Mouse (Mus musculus) cerebellum, postnatal 14 days (tissue): ENCODE data around the gene Rtp3.
A peak's percentile ranks its signal among the peaks of the same experiment; 100 is the strongest.

Experiments
- DNase-seq, 2 experiments: peaks; one replicate each; pipeline ENCODE4 v3.0.0; 2021; ENCODE audit warnings: mixed read lengths in 2 of 2

Rtp3 gene

DNA sequence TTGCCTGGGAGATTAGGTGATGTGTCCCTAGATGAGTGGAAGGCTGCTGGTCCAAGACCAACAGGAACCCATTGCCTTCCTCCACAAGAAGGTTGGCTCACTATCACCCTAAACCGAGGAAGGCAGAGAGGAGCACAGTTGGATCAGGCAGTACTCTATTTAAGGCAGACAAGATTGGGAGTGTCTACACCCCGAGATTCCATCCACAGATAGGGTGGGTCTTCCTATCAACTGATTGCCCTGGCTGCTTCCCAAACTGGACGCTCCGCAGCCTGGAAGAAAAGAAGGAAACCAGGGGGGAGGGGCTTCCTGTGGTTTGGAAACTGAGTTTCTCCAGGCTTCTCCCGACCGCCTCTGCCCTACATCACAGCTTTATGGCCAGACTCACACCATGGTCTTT lies at the start of gene Rtp3:
Rtp3 (minus strand) TSS at position 380 of the 400 bp plus-strand sequence.
- DNase-seq, result no peak

DNA sequence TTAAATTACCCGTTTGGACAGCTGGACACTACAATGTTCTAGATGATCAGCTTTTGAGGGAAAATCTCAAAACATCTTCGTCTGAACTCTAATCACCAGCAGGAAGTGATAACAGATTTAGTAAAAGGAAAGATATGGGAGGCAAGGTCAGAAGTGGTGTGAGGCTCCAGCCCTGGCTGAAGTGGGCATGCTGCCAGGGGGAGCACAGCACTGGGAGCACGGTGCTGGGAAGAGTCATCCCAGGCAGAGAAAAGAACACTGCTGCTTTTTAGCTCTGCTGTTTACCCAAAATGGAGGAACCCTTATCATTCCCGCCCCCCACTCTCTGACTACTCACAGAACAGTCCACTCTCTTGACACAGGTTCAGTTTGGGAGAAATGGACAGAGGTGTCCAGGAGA lies 49.6 kb upstream of the Rtp3 start:
- DNase-seq, result peak; percentile 34 to 63

DNA sequence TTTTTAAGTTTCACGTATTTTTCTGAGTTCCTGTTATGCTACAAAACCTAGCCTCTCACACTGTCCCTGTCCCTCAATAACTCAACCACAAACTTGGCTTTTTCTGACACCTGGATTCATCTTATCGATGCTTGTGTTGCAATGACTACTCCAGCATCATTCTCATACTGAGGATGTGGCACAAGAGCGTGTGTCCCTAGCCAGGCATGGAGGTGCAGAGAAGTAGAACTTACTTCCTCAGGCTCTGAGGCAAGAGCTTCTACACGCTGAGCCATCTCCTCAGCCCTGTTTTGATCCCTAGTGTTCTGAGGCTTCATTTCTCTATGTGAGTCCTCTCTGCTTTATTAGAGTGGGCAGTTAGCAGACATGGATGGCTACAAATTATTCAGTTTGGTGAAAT lies 43.3 kb upstream of the Rtp3 start:
- DNase-seq, result no peak

DNA sequence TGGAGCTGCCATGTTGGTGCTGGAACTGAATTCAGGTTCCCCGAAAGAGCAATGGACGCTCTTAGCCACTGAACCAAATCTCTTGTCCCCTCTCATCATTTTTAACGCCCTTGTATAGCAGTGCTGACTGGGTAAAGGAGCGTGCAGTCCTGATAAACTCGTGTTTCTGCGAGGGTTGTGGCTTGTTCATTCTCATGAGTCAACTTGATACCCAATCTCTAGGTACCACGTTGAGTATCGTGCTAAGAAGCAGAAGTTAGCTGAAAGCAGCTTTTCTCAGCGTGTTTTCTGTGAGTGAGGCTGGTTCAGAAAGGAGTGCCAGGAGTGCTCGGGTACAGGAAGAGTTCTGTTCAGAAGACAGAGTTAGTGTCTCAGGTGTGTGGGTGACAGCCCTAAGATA lies 36.4 kb upstream of the Rtp3 start:
- DNase-seq, result no peak

DNA sequence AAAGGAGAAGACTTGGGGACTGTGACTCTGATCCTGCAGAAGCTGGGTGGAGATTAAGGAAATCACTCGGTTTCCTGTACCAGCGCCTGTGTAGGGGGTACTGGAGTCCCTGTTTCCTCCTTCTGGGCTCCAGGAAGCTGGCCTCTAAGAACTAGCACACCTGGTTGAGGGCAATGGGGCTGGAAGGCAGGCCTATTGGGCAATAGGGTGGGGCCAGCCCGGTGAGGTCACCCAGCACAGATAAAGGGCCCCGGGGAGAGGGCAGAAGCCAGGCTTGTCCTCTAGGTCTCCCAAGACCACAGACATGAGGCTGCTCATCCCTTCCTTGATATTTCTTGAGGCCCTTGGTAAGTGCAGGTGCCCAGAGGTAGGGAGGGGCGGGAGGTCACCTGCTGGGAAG lies 28.6 kb upstream of the Rtp3 start, which contains the start of gene Ltf:
Ltf (plus strand) TSS at position 250 of the 400 bp plus-strand sequence.
- DNase-seq, result no peak

DNA sequence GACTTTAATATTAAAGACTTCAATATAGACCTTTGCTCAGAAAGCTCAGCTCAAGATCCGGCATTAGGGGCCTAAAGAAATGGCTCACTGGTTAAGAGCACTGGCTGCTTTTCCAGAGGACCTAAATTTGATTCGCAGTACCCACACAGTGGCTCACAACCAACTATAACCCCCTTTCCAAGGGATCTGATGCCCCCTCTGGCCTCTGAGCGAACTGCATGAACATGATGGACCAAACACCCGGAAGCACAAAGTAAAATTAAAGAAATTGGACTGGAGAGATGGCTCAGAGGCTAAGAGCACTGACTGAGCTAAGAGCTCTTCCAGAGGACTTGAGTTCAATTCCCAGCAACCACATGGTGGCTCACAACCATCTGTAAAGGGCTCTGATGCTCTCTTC lies 25.3 kb upstream of the Rtp3 start:
- no peak for DNase-seq

DNA sequence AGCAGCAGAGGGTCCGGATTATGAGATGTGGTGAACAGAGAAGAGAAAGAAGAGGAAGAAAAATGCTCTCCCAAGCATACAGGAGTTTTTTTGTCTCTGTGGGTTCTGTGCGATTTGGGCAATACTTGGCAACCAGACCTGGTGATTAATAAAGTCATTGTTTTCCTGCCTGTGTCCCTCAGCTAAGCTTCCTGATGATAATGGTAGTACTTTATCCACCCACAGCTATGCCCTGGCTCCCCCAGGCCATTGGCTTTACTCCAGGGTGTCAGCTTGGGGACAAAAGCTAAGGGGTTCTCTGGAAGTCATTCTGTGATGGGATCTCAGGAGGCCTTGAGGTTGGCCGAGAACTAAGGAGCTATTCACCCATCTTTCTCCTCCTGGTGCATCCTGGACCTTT lies 21.7 kb upstream of the Rtp3 start:
- DNase-seq, result no peak

DNA sequence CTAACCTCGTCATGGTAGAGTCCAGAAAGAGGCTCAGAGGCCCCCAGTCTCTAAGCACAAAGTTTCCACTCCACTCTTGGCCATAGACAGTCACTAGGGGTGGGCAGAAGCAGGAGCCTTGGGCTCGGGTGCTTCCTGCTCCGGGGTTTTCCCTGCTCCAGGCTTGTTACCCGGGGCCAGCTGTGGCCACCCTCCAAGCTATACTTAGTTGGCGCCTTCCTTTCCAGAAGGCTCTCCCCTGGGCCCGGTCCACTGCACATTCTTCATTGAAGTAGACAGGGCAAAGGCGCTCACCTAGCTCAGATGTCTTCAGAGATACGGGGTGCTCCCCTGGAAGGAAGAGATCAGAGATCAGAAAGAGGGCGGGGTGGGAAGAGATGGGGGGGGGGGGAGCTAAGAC lies 21.2 kb upstream of the Rtp3 start:
- no peak for DNase-seq

DNA sequence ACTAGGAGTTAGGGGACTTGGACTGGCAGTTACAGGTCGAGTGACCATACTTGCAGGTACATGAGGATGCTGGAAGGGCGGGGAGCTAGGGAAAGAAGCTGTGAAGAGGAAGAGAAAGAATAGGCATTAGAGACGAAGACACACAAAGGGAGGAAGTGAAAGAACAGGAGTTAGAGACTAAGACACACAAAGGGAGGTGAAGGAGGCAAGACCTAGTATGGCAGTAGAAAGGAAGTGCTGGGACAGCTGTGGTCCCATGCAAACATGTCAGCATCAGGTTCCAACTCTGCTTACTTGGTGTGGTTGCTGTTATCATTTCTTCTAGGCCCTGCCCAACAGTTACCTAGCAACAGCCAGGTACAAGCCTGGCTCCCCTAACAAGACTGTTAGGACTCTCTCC lies 19.4 kb upstream of the Rtp3 start:
- no peak for DNase-seq

DNA sequence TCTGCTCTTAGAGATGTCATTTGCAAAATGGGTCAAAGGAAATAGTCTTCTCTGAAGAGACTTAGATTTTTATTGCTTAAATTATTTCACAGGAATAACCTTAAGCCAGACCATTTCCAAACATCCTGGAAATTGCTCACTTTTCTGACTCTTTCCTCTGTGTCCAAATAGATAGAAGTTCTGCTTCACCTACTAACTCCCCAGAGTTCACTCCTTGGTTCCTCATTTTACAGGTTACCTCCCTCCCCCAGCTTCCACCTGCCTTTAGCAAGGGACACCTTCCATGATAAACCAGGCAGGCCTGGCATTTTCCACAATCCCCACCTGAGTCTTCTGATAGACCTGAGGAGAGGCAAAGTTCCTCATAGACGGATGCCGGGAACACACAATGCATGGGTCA lies 16.2 kb upstream of the Rtp3 start:
- DNase-seq, result no peak

DNA sequence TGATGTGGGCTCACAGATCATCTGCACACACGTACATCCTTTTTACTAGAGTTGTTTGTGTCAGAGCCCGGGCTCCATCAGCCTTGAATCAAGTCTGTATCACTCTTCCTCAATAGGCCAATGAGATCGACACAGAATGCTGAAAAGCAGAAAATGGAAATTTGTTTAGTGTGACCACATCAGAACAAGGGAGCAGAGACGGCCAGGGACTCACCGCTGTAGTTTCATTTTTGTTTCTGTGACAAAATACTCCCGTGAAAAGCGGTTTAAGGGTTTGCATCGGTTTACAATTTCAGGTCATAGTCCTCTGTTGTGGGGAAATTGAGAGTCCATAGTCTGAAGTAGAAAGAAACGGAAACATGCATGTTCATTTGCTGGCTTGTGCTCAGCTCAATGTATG lies 12.9 kb upstream of the Rtp3 start:
- DNase-seq, result no peak

DNA sequence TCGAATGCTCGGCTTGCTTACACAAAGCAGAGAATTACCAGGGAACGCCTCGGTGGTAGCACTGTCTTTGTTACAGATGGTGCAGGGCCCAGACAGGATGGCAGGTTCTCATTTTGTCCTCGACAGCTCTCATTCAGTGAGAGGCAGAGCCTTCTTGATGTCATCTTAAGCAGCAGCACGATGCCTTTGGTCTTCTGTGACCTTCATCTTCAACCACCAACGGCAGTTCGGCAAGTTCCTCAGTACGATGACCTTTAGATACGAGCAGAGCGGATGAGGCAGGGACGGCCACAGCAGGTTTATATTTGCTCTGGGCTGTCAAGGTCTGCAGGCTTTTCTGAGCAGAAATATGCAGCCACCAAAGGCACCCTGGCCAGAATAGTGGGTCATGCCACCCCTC lies 11.2 kb upstream of the Rtp3 start:
- no peak for DNase-seq

DNA sequence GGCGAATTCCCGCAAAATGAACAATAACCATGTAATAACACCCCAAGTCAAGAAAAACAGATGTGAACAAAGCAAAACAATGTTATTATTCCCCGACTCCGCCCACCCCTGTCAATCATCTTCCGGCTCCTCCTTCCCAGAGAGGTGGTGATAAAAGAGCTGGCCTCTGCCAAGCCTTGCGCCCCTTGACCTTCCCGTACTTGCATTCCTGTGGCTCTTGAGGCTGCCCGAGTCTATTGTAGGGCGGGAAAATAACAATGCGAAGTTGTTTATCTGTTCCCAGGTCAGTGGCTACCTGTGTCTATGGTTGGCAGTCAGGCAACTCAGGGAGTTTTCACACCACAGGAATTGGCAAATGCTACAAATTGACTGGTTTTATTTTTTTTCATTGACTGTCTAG lies 9.5 kb upstream of the Rtp3 start:
- no peak for DNase-seq

DNA sequence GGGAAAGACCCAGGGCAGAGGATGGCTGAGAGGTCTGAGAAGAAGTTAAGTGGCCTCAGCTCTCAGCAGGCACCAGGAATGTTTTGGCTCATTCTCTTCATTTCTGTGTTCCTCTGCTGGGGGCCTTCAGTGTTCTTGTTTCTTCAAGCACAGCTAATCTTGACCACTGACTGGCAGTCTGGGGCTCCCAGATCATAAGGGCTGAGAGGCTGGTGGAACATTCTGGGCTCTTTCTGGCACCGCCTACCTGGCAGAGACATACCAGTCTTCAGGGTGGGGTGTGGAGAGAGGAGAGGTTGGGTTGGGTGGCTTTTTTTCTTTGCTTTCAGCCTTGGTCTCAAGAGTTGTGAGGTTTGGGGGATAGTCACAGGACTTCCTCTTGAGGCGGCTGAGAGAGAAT lies 8.7 kb upstream of the Rtp3 start:
- DNase-seq, result no peak

DNA sequence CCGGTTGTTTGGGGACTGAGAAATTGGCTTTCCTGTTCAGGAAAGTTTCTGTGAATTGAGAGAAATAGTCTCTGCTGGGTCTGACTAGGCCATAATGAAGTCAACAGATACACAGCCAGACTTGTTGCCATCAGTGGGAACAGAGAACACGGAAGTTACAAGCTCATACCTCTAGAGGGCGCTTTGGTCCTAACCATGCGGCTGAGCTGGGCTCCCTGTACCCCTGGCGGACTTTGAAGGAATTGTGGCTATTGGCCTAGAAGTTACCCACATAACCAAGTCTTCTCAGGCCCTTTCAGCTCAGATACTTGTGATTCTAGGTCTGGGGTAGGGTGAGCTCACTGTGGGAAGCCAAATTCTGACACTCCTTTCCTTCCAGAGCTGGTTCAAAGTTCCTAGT lies 6.9 kb upstream of the Rtp3 start:
- DNase-seq, result peak; percentile 68 to 80

DNA sequence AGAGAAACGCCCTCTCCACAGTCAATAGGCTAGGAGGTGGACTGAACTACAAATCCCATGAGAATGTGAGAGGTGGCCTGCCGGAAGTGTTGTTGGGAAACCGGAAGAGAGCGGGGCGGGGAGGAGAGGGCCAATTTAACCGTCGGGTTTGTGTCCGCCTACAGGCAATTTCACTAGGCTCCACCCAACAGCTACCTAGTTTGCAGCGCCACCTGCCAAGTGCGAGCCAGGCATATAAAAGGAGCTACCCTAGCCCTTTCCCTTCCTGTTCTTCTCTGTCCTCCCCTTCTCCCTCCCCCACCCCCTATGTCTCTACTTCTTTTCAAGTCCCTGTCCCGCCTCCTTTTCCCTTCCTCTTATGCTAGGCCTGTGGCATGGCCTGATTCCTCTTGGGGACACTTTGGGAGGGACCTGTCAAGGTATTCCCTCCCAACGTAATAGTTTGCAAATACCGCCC lies 4.4 kb upstream of the Rtp3 start:
- peak; percentile 71 to 74 for DNase-seq

DNA sequence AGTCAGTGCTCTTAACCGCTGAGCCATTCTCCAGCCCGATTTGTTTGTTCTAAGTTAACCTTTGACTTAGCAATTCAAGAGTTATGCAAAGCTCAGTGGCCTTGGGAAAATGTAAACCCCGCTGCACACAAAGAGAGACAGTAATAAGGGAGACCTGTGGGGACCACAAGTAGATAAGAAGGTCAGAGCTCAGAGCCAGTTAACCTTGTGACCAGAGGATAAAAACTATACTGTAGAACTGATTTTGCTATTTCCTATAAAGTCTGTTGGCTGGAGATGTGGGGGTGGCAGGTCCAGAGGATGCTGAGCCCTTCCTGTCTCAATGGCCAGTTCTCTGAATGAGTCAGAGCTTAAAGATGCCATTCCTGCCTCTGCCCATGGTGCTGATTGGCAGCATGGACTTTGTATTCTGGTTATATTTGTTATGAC lies 2.9 kb upstream of the Rtp3 start:
- DNase-seq, result no peak

DNA sequence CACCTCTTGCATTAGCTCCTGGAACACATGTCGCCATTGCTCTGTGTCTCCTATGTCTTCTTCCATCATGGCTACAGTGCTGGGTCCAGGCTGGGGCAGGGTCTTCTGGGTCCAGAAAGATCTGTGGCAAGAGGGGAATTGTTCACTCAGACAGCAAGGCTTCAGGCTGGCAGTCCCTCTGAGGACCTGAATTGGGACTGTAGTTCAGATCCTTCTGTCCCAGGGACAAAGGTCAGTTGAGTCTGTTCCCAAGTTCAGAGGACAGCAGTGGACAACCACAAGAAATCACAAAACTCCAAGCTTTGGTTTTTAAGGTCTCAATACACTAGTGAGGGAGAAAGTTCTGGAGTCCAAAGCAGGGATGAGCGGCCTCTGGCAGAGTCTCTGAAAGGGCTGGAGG lies 840 bp downstream of the Rtp3 start:
- no peak for DNase-seq

DNA sequence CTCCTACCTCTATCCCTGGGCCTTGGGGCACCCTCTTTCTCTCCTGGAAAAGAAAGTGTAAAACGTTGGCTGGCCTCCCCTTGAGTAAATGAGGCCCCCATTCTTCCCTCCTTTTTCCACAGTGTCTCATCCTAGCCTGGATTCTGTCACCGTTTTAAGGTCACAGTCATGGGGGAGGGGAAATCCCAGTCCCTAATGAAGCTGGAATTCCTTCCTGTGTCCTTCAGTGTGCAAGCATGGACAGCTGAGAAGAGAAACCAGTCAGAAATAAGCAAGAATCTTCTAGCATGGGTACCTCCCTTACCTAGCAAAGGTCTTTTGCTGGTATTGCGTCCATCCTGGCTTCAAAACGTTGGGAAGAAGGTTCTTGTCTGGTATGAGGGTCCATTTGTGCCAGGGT lies 1.2 kb downstream of the Rtp3 start:
- no peak for DNase-seq

DNA sequence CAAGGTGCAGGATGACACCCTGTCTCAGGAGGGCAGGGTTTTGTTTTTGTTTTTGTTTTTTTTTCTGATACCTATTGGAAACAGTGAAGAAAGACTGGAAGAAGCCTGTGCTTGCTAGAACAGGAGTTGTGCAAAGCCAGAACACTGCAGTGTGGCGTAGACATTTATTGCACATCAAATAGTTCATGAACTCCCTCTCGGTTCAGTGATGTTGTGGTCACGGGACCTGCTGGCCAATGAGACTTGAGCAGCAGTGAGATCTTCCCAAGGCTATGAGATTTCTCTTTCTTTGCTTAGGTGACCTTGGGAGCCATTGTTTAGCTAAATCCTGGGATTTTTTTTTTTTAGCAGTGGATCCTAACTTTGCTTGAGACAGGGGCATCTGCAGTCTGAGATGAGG lies 2.3 kb downstream of the Rtp3 start:
- no peak for DNase-seq

DNA sequence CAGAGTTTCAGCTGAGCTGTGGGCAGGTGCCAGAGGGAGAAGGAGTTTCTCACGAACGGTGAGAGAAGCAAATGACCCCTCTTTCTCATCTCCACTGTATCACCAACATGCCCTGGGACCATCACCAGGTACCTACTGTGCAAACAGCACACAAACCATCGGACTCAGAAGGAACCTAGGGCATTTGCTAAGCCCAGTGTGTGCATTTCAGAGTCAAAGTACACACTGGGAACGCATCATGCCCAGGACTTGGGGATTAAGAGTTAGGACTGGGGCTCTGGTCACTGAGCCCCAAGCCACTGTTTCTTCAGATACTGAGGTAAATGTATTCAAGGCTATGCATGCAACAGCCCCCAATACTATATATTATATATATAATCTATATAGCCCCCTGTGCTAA lies 3.1 kb downstream of the Rtp3 start:
- DNase-seq, result no peak

DNA sequence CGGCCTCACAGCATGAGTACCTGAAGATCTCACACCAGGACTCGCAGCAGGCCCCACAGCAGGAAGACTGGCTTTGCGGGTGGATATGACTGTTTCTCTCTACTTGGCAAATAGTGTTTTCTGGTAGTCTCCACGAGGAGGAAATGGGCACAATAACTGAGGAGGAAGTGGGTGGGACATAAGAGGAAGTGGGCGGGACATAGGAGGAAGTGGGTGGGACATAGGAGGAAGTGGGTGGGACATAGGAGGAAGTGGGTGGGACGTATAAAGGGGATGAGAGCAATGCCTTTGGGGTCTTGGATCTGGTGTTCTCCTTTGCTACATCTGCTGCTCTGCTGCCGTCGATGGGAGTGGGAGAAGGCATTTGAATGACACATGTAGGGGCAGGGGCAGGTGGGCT lies 4.4 kb downstream of the Rtp3 start:
- no peak for DNase-seq

DNA sequence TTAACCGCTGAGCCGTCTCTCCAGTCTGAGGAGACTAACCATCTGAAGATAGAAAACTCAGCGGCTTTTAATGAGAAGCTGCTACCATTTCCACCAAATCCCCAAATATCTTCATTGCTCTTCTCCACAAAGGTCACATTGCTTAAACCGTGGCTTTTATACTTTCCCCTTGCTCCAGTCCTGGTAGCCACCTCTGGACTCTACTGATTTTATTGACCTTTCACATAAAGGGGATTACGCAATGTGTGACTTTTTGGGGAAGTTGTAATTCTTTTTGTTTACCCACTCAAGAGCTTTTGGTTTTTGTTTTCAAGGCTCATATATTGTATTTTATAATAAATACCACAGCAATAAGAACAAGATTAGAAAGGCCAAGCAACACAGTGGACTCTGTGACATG lies 4.8 kb downstream of the Rtp3 start:
- no peak for DNase-seq

DNA sequence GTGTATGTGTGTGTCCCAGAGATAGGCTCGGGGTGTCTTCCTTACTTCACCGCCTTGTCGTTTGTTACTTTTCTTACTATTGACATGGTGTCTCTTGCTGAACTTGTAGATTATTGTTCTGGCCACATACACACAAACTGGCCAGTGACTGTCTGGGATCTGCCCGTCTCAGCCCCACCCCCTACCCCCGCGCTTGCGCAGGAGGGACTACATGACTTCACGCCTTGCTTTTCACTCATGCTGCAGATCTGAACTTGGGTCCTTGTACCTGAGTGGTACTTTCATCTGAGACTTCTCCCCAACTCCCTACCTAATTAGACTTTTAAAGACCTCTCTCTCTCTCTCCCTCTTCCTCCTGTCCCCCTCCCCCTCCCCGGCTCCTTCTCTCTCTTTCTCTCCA lies 6.3 kb downstream of the Rtp3 start:
- no peak for DNase-seq

DNA sequence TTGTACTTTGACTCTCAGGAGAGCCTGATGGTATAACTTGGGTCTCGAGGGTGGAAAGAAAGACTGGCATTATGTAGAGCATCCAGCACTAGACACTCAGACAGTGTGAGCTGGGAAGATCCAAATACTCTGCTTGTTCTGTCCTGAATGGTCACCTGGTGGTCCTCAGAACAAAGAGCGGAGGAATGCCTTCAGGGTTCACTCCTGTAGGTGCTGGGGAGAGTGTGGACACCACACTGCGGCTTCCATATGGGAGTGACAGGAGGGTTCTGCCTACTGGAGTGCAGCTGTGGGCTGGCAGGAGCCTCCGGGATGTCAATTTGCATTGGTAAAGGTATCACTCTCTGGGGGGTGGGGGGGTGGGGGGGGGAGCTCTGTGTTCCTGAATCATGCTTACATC lies 8.0 kb downstream of the Rtp3 start:
- DNase-seq, result no peak

DNA sequence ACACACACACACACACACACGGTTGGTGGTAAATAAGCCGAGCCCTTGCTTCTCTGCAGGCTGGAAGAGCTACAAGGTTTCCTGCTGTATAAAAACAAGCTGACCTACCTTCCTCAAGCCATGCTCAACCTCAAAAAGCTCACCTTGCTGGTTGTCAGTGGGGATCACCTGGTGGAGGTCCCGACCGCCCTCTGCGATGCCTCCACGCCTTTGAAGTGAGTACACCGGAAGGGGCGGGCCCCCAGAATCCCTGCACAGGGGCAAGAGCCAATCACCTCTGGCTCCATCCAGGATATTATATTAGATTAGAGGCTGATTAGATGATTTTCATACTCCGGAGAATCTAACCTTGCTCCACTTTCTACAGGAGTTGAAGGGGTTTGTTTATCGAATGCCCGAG lies 11.0 kb downstream of the Rtp3 start:
- no peak for DNase-seq
